Mouse (Mus musculus): Measurements from ENCODE around the gene Rin3. TPM values are rescaled to one million over a fixed set of nuclear protein-coding genes. Genes with fewer than 3 reads are reported as not detected.

The Rin3 gene
- polyA plus RNA-seq, 1 experiment from 2014 or later, result 10.2 TPM

- 12% methylated on average over 3 of the region's 3 CpGs for WGBS
Measured at GRCm38 (mm10) chr12:102384819-102385218, 102.0 kb downstream of the Rin3 start.

GRCm38 (mm10) chr12:102387219-102387917 is 104.5 kb downstream of the Rin3 start:
- no peaks in the 10 kb centered on the region for H3K4me1 ChIP-seq
- no peak overlapping the region for H3K9ac ChIP-seq
- H3K4me3 ChIP-seq, result no peak overlapping the region
- H3K27me3 ChIP-seq (replicated peaks), result no peaks in the 10 kb centered on the region
- H3K27ac ChIP-seq (replicated peaks), result no peak overlapping the region
- no peak; the same call in 1 of the 2 replicates for ATAC-seq (ENCODE audit: extremely low read depth, insufficient number of reproducible peaks, low FRiP score, low TSS enrichment)
- peaks cover 84% of the 10 kb centered on the region for H3K36me3 ChIP-seq
- H3K9me3 ChIP-seq, result no peaks in the 10 kb centered on the region
- no peak overlapping the region for H3K4me2 ChIP-seq
- 56% methylated on average over 16 of the region's 16 CpGs for WGBS

More at GRCm38 (mm10) chr12:102384819-102385218, 102.0 kb downstream of the Rin3 start:
- no peak overlapping the region for H3K9ac ChIP-seq
- no peaks in the 10 kb centered on the region for H3K9me3 ChIP-seq
- no peaks in the 10 kb centered on the region for H3K4me1 ChIP-seq
- H3K4me3 ChIP-seq, result no peak overlapping the region
- H3K36me3 ChIP-seq, result peaks cover 81% of the 10 kb centered on the region
- no peak for ATAC-seq (ENCODE audit: extremely low read depth, insufficient number of reproducible peaks, low FRiP score, low TSS enrichment)
- H3K27ac ChIP-seq (replicated peaks), result no peak overlapping the region
- H3K27me3 ChIP-seq (replicated peaks), result no peaks in the 10 kb centered on the region
- no peak overlapping the region for H3K4me2 ChIP-seq

GRCm38 (mm10) chr12:102390042-102390441 is 107.2 kb downstream of the Rin3 start:
- Histone ChIP-seq H3K27ac (replicated peaks) (no peak overlapping the region), H3K4me1 (no peaks in the 10 kb centered on the region), H3K4me2 (no peak overlapping the region), H3K36me3 (peaks cover 84% of the 10 kb centered on the region), H3K9me3 (no peaks in the 10 kb centered on the region), H3K9ac (no peak overlapping the region), H3K4me3 (no peak overlapping the region), H3K27me3 (replicated peaks) (no peaks in the 10 kb centered on the region)
- WGBS, result 35% methylated on average over 8 of the region's 8 CpGs
- no peak for ATAC-seq (ENCODE audit: extremely low read depth, insufficient number of reproducible peaks, low FRiP score, low TSS enrichment)

DNA sequence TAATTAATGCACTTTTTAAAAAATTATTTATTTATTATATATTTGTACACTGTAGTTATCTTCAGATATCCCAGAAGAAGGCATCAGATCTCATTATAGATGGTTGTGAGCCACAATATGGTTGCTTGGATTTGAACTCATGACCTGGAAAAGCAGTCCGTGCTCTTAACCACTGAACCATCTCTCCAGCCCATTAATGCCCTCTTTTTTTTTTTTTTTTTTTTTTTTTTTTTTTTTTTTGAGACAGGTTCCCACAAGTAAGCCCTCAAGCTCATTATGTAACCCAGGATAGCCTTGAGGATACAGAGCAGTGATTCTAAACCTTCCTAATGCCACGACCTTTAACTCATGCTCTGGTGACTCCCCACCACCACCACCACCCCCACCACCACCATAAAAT is 108.3 kb downstream of the Rin3 start:
- Histone ChIP-seq H3K4me1 (no peaks in the 10 kb centered on the region), H3K9ac (no peak overlapping the region), H3K4me3 (no peak overlapping the region), H3K27me3 (replicated peaks) (no peaks in the 10 kb centered on the region), H3K27ac (replicated peaks) (no peak overlapping the region), H3K9me3 (no peaks in the 10 kb centered on the region), H3K4me2 (no peak overlapping the region), H3K36me3 (peaks cover 86% of the 10 kb centered on the region)
- ATAC-seq (ENCODE audit: extremely low read depth, insufficient number of reproducible peaks, low FRiP score, low TSS enrichment), result no peak
- 79% methylated on average over 2 of the region's 2 CpGs for WGBS

DNA sequence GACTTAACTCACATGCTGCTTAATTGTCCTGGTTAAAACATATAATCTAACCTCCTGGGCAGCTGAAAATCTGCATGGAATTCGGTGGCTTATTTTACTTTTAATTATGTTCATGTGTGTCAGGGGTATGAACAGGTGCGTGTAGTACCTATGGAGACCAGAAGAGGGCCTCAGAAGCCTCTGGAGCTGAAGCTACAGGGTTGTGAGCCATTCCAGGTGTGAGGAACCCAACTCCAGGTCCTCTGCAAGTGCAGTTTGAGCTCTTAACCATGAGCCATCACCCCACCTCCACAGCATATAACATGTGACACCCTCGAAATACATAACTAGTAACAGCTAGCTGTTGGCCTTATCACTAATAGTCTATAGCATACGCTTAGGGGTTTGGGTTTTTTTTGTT is 109.1 kb downstream of the Rin3 start:
- no peak overlapping the region for H3K27ac ChIP-seq (replicated peaks)
- no peak for ATAC-seq (ENCODE audit: extremely low read depth, insufficient number of reproducible peaks, low FRiP score, low TSS enrichment)
- no peaks in the 10 kb centered on the region for H3K4me1 ChIP-seq
- 56% methylated on average over 4 of the region's 4 CpGs for WGBS
- no peaks in the 10 kb centered on the region for H3K9me3 ChIP-seq
- H3K4me3 ChIP-seq, result no peak overlapping the region
- H3K27me3 ChIP-seq (replicated peaks), result no peaks in the 10 kb centered on the region
- peaks cover 88% of the 10 kb centered on the region for H3K36me3 ChIP-seq
- H3K4me2 ChIP-seq, result no peak overlapping the region
- H3K9ac ChIP-seq, result no peak overlapping the region

GRCm38 (mm10) chr12:102394496-102394895 is 111.6 kb downstream of the Rin3 start:
- Histone ChIP-seq H3K4me2 (no peak overlapping the region), H3K4me1 (peaks cover 18% of the 10 kb centered on the region), H3K36me3 (peaks cover 90% of the 10 kb centered on the region), H3K27ac (replicated peaks) (no peak overlapping the region), H3K27me3 (replicated peaks) (no peaks in the 10 kb centered on the region), H3K4me3 (no peak overlapping the region), H3K9ac (no peak overlapping the region), H3K9me3 (no peaks in the 10 kb centered on the region)
- WGBS, result 89% methylated on average over 7 of the region's 7 CpGs
- ATAC-seq (ENCODE audit: extremely low read depth, insufficient number of reproducible peaks, low FRiP score, low TSS enrichment), result no peak

GRCm38 (mm10) chr12:102395537-102395936 is 112.7 kb downstream of the Rin3 start:
- Histone ChIP-seq H3K36me3 (peaks cover 87% of the 10 kb centered on the region), H3K4me2 (no peak overlapping the region), H3K27ac (replicated peaks) (no peak overlapping the region), H3K4me1 (peaks cover 24% of the 10 kb centered on the region), H3K9me3 (no peaks in the 10 kb centered on the region), H3K9ac (no peak overlapping the region), H3K4me3 (no peak overlapping the region), H3K27me3 (replicated peaks) (no peaks in the 10 kb centered on the region)
- no peak for ATAC-seq (ENCODE audit: extremely low read depth, insufficient number of reproducible peaks, low FRiP score, low TSS enrichment)
- 66% methylated on average over 9 of the region's 9 CpGs for WGBS

- no peak overlapping the region for H3K9ac ChIP-seq
- no peaks in the 10 kb centered on the region for H3K9me3 ChIP-seq
- no peak overlapping the region for H3K4me3 ChIP-seq
- no peak overlapping the region for H3K4me2 ChIP-seq
- peaks cover 24% of the 10 kb centered on the region for H3K4me1 ChIP-seq
- peaks cover 90% of the 10 kb centered on the region for H3K36me3 ChIP-seq
- 66% methylated on average over 19 of the region's 19 CpGs for WGBS
- no peaks in the 10 kb centered on the region for H3K27me3 ChIP-seq (replicated peaks)
- ATAC-seq (ENCODE audit: extremely low read depth, insufficient number of reproducible peaks, low FRiP score, low TSS enrichment), result no peak
- no peak overlapping the region for H3K27ac ChIP-seq (replicated peaks)
Measured at GRCm38 (mm10) chr12:102395998-102396991, 113.4 kb downstream of the Rin3 start.

GRCm38 (mm10) chr12:102398588-102398987 is 115.7 kb downstream of the Rin3 start:
- H3K9ac ChIP-seq, result peak overlapping the region; percentile 50; the same call in 1 of the 2 replicates
- peaks cover 90% of the 10 kb centered on the region for H3K36me3 ChIP-seq
- H3K9me3 ChIP-seq, result no peaks in the 10 kb centered on the region
- no peaks in the 10 kb centered on the region for H3K27me3 ChIP-seq (replicated peaks)
- WGBS, result 78% methylated on average over 4 of the region's 4 CpGs
- no peak overlapping the region for H3K4me3 ChIP-seq
- no peak for ATAC-seq (ENCODE audit: extremely low read depth, insufficient number of reproducible peaks, low FRiP score, low TSS enrichment)
- H3K4me2 ChIP-seq, result no peak overlapping the region
- H3K4me1 ChIP-seq, result peaks cover 24% of the 10 kb centered on the region
- H3K27ac ChIP-seq (replicated peaks), result peak overlapping the region; percentile 61

DNA sequence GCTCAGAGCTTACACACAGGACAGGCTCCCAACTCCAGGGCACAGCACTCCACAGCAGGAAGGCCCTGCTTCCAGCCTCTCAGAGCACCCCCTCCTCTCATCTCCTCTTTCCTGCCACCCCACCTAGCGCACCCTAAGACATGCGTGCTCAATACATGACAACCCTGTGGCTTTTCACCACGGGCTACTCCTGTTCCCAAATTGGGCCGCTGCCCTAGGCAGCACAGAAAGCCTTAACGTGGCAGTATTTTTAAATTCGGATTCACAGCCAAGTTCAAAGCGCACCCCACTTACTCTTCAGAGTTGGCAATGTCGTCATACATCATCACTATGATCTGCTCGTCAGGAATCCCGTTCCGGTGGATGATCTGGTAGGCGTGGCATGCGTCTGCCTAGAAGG is 130.3 kb downstream of the Rin3 start:
- H3K4me3 ChIP-seq, result no peak overlapping the region
- no peak overlapping the region for H3K4me2 ChIP-seq
- H3K27ac ChIP-seq (replicated peaks), result no peak overlapping the region
- H3K9ac ChIP-seq, result no peak overlapping the region
- H3K27me3 ChIP-seq (replicated peaks), result no peaks in the 10 kb centered on the region
- ATAC-seq (ENCODE audit: extremely low read depth, insufficient number of reproducible peaks, low FRiP score, low TSS enrichment), result no peak
- peaks cover 47% of the 10 kb centered on the region for H3K4me1 ChIP-seq
- H3K9me3 ChIP-seq, result no peaks in the 10 kb centered on the region
- H3K36me3 ChIP-seq, result peaks cover 16% of the 10 kb centered on the region
- WGBS, result 68% methylated on average over 13 of the region's 13 CpGs

DNA sequence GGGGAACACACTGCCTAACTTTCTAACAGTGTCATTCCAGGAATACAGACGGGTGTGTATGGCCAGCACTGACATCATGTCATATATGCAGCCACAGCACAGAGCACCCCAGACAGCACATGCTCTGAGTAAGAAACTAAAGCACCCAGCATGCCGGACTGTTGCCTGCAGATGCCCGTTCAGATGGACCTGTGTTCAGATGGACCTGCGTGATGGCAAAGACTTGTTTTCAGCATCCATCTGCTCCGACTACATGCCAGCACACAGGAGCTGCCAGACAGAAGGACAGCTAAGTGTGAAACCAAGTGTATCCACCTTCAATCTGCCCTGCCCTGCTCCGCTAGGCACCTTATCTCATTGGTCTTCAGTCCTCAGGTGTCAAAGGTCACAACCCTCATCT is 131.8 kb downstream of the Rin3 start:
- Histone ChIP-seq H3K4me3 (no peak overlapping the region), H3K9ac (no peak overlapping the region), H3K9me3 (no peaks in the 10 kb centered on the region), H3K4me1 (peaks cover 57% of the 10 kb centered on the region), H3K27me3 (replicated peaks) (no peaks in the 10 kb centered on the region), H3K27ac (replicated peaks) (no peak overlapping the region), H3K4me2 (no peak overlapping the region), H3K36me3 (peaks cover 16% of the 10 kb centered on the region)
- ATAC-seq (ENCODE audit: extremely low read depth, insufficient number of reproducible peaks, low FRiP score, low TSS enrichment), result no peak
- WGBS, result 81% methylated on average over 6 of the region's 6 CpGs
